Mouse (Mus musculus): ENCODE data around the gene Zc3h4.
A peak's percentile ranks its signal among the peaks of the same experiment; 100 is the strongest.

Zc3h4 gene

DNA sequence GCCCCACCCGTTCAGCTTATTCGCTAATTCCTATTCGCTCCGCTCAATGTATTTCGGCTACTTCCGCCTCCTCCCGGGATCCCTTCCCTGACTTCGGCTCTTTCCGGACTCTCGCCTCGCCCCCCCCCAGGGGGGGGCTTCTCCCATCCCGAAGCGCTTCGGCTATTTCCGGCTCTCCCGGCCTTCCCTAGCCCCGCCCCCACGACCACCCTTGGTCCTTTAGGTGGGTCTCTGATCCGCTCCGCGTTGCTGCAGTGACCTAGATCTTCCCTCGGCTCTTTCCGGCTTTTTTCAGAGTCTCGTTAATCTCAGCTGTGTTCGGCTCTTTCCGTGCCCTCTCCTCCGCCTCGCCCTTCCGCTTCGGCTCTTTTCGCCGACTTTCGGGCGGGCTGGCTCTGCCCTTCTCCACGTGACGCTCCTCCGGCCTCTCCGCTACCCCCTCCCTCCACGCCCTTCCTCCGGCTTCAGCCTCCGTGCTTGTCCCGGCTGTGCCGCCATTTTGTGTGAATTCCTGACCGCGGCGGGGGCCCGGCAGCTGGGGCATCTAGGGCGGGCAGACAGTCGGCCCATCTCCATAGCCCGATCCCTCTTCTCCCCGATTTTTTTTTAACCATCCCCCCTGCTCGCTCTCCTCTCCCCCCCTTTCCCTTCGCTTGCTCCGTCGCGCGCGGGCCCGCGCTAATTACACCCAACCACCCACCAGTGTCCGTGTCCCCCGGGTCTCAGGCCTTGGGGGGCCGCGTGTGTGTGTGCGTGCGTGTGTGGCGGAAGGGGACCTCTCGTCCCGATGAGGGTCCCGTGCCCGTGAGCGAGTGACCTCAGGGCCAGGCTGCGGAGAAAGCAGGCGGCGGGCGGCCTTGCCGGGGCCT, 656 bp upstream of the Zc3h4 start:
- peak; percentile 97 for DNase-seq (ENCODE audit: low spot score in 2 of 2)

DNA sequence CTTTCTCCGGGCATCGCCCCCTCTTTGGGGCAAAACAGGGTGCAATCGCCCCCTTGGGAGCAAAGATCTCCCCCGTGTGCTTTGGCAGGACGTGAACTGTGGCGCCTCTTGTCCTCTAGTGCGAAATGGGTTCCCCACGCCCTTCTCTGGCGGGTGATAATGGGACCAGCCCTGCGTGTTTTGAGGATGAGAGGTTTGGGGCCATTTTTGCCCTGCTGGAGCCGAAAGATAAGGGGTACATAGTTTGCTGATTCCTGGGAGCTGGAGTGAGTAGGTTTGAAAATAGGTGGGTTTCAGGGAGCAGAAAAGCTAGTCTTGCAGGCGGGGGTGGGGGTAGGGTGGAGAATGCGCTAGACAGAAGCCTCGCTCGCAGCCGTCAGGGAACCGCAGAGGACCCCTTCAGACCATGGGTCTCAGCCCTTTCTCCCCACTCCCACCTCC, 1.3 kb downstream of the Zc3h4 start:
- no peak for DNase-seq (ENCODE audit: low spot score in 2 of 2)

DNA sequence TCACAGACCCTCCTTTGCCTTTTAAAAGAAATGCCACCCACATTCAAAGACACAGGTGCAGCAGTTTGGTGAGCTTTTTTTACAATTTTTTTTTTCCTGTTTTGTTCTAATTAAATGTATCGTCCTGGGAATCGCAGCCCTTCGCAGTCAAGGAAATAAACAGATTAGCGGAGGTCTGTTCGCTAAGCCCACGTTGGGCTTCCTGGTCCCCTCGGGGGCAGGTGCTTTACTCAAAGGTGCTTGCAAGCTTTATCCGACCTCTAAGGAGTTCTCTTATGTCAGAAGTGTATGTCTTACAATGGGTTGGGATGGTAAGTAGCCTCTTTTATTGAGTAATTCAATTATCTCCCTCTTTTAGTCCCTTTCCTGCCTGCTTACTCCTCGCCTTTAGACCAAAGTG, 1.7 kb downstream of the Zc3h4 start:
- DNase-seq (ENCODE audit: low spot score in 2 of 2) = no peak

DNA sequence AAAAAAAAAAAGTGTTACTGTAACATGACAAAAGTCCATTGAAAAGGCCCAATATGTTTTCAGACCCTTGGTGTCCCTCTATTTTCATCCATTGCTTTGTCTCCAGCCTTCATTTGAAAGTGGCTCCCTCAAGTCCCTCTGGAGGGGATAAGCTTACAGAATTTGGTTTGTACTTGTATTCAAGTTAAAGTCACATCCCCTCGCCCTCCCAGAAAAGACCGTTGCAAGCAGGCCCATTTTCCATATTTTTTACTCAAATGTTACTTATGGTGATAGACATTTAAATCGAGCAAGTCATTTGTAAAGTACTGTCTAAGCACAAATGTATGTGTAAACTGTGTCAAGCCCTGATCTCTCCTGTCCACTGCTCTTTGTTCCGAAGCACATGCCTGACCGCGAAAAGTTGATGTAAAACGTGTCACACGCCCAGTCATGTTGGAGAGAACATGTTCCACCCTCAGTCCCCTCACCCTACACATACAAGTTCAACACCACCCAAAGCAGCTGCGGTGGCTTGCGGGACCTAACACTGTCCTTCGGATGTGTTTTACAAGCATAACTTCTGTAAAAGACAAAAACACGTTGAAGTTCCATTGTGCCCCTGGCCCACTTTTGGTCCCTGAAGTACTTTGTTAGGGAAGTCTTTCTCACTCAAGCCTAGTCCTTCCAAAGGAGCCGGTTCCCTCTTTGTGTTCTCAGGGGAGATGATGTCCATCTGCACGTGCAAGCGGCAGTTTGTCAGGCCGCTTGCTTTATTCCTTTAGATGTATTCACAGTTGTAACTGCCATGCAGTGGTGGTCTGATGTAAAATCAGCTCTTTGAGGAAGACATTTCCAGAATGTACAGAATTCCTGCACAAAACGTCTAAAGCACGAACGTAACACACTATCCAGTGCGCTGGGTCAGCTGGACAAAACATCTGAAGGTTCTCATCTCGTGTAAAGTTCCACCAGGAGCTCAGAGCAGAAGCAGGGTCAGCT, 2.5 kb downstream of the Zc3h4 start:
- no peak for DNase-seq (ENCODE audit: low spot score in 2 of 2)

DNA sequence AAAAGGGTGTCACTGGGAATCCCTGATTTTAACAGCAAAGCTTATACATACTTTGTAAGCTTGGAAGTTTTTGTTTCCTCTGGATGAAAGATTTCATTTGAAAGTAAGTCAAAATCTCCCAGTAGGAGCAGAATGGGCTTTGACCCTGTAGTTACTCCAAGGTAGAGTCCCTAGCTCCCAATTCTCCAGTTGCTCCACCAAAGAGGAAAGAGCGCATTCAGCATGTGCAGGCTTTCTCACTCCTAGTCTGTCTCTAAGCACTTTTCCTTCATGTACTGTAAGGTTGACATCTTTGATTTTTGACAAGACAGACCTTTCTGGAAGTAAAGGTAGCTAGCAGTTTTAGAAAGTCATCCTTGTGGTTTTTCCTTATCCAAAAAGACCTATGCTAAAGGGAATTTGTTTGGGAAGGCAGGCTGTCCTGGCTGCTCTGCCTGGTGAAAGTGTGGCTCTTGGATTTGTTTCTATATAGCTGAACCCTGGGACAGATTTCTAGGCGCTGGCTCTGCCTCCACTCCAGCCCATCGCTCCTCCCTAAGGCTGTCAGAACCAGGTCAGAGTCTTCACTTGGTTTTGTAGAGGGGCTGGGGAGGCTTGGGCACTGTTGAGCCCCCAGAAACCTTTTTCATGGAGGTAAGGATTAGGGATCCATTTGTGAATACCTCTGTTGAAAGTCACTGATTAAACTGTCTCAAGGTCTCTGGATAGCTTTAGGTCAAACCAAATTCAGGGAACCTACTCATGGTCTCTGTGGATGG, 3.8 kb downstream of the Zc3h4 start:
- DNase-seq (ENCODE audit: low spot score in 2 of 2) = no peak

DNA sequence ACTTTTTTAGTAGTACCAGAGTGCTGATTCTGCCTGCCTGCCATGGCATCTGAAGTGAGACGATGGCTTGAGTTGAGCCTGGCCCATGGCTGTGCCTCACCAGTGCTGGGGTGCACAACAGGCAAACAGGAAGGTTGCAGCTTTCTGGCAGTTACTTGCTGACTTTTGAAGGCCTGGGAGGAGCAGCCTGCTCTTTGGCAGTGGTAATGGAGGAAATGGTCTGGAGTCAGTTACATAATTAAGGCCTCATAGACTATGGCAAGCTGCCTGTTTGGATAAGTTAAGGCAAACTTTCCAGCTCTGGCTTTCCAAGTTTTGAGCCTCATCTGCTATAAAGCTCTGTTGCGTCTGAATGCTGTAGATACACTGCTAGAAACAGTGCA, 4.4 kb downstream of the Zc3h4 start:
- DNase-seq (ENCODE audit: low spot score in 2 of 2) = no peak

DNA sequence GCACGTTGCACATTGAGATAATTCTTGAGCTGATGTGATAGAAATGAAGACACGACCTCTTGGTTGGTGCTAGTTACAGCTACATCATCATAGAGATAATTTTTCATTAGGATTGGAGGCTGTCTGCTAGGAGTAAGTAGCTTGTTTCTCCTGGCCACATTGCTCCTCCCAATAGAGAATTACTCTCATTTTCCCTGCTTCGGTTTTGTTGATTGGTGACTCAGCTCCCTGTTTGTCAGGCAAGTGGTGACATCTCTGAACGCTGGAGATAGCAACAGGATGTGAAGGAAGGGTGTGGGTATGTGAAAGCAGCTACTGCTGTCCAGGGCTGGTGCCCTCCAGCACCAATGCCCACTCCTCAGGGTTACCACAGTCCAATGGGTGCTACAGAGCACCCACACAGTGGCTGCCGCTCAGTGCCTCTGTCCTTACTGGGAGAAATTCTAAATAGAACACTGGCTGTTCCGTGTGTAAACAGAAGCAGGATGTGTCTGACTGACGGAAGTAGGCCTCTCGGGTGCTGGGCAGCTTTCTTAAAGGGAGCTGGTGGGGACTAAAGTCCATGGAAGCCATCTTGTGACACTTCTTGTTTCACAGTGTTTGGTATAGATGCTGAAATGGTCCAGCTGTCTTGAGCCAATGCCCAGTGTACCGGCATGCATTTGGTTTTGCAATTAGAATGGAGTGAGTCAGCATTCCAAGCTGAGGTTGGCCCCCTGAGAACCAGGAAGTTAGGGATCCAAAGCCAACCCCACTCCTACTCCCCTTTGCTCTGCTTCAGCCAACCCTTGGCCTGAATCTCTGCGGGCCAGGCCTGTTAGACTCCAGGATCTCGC, 5.0 kb downstream of the Zc3h4 start:
- DNase-seq (ENCODE audit: low spot score in 2 of 2) = no peak

DNA sequence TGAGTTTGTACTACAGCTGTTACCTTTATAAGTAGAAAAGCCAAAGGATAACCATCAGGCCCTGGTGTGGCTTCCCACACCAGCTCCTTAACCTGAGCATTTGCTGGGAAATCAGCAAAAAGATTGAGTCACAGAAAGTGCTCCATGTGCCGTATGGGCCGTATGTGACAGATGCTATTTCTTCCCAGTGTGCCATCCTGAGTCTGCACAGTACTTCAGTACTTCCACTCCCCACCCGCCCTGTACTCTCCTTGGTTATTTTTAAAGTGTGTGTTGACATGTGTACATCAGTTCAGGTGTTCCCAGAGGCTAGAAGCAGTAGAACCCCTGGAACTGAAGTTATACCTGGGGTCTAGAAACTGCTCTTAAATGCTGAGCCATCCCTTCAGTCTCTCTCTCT, 6.3 kb downstream of the Zc3h4 start:
- no peak for DNase-seq (ENCODE audit: low spot score in 2 of 2)

DNA sequence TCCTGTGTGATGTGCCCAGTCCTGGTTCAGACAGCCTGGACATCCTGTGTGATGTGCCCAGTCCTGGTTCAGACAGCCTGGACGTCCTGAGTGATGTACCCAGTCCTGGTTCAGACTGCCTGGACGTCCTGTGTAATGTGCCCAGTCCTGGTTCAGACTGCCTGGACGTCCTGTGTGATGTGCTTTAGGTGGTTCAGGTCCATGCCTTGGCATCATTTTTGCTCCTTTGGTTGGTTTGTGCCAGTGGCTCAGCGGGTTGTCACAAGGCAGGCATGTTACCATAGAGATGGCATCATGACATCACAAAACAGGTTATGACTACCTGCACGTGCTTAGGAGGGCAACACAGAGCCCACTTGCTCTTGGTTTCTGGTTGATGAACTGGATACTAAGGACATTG, 10.4 kb downstream of the Zc3h4 start:
- no peak for DNase-seq (ENCODE audit: low spot score in 2 of 2)

DNA sequence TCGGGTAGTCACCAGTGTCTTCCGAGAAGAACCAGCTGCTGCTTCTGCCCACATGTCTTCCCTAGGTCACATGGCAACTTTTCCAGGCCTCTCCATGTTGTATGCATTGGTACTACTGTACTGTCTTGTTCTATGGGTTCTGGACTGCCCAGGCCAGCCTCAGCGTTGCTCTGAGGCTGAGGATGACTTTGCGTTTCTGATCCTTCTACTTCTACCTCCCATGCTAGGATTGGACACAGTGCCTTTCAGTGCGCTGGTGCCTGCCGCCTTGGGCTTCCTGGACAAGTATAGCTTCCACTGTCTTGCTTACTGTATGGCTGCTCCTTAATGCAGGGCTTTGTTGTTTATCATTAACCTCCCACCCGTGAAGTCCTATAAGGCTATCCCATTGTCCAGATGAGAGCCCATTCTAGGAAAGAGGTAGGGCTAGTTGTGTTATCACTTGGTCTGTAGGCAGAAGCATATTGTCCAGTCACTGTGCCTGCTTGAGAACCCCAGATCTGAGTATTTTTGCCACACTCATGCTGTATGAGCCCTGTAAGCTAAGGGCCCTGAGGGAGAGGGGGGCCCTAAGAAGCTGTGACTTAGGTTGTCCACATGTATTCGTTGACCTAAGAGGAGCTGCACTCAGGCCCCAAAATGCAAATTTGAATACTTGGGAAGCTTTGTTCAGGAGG, 11.6 kb downstream of the Zc3h4 start:
- no peak for DNase-seq (ENCODE audit: low spot score in 2 of 2)

DNA sequence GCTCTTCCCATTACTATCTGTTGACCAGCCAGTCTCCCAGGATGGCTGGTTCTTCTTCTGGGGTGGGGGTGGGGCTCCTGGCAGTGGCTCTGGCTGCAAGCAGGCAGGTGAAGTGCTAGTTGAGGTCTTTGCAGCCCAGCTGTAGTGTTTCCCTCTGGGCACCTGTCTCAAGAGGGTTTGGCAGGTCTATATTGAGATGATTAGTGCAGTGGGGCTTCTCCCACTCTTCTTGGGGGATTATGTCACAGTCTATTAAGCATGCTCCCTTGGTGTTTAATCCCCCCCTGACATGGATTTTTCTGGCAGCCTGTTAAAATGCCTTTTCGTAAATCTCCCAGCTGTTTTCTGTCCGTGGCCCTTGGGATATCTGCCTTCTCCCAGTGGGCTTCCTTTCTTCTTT, 12.2 kb downstream of the Zc3h4 start:
- DNase-seq (ENCODE audit: low spot score in 2 of 2) = no peak

DNA sequence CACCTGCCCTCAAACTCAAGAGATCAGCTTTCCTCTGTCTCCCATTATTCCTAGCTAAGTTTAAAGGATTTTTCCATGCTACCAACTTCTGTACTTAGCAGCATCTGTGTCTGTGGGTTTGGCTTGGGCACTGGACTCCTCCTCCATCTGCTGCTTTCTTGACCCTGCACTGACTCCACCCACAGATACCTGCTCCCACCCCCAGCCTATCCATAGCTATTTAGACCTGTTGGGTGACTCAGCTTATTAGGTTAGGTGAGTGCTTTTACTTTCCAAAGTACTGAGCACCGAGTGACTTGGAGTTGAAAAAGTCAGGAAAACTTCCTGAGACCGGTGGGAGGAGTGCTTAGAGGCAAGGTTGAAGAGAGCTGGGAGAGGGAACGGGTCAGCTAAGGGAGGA, 14.7 kb downstream of the Zc3h4 start:
- no peak for DNase-seq (ENCODE audit: low spot score in 2 of 2)

DNA sequence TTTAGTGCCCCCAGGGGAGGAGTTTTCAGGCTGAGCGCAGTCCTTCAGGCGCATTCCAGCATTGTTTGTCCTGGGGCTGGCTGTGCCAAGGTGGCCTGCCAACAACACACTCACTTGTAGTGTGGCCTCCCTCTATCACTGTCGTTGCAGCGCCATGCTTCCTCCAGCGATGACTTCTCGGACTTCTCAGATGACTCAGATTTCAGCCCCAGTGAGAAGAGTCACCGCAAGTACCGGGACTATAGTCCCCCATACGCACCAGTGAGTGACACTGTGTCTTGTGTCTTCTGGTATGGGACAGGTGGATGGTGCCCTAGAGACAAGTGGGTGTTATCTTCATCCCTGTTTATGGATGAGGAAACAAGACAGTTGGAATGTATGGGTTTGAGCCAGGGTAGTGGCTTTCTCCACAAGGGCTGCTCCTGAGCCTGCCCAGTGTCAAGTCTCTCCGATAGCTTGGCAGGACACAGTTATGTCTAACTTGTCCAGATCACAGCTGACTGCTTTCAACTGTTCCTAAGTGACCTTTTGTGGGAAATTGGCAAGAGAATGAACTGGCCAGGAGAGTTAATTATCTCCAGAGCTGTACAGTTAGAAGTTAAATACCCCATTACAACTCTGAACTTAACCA, 16.5 kb downstream of the Zc3h4 start:
- DNase-seq (ENCODE audit: low spot score in 2 of 2) = no peak

DNA sequence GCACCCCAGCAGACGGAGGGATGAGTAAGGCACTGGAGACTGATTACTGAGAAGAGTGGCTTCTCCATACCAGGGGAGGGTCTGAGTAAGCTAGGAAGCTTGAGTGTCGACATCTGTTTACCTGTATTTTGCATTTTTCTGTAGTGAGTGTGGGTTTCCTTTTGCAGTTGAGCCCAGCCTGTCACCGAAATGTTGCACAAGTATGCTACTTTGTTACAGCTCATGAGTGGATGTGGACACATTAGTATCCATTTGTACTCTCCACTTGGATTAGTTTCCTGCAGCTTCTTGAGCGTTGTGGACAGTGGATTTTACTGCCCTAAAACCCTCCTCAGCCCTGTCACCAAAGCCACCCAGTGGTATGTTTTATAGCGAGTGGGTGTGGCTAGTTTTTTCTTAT, 18.0 kb downstream of the Zc3h4 start:
- DNase-seq (ENCODE audit: low spot score in 2 of 2) = no peak

DNA sequence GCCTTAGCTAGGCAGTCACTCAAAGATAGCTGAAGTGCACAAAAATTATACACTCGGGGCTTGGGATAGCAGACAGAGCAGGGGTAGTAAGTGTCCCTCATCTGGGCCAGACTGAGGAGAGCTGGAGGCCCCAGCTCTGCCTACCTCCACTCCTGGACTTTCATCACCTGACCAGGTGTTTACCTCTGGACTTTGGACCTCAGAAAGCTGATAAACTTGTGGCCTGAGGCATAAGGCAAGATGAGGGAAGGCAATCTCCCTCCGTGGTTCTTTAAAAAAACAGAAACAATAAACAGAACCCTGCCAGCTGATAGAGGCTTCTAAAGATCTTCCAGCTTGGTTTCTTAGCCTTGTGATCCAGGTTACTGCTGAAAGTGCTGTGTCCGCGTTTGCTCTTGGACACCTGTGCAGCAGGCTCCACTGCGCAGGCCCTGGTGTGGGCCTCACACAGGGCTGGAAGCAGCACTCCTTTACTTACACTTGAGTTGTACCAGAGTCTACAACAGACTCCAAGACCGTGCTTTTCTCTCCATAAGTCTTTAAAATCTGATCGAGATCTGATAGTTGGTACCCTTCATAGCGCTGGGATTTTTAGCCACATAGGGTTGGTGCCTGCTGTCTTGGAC, 19.9 kb downstream of the Zc3h4 start:
- DNase-seq (ENCODE audit: low spot score in 2 of 2) = no peak

DNA sequence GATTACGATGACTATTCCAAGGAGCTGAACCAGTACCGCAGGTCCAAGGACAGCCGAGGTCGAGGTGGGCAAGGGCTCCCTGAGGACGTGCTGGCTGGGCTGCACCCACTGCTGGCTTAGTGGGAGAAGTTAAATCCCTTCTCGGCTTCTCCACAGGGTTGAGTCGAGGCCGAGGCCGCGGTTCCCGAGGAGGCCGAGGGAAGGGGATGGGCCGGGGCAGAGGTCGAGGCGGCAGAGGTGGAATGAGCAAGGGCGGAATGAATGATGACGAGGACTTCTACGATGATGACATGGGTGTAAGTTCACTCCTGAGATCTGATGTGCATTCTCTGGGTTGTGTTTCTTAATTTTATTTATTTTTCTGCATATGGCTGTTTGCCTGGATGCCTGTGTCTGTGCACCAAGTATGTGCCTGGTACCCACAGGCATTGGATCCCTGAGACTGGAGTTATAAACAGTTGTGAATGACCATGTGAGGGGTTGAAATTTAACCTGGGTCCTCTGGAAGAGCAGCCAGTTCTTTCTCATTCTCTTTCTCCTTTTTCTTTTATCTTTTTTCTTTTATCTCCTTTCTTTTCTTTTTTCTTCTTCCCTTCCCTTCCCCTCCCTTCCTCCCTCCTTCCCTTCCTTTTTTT, 21.6 kb downstream of the Zc3h4 start:
- no peak for DNase-seq (ENCODE audit: low spot score in 2 of 2)

DNA sequence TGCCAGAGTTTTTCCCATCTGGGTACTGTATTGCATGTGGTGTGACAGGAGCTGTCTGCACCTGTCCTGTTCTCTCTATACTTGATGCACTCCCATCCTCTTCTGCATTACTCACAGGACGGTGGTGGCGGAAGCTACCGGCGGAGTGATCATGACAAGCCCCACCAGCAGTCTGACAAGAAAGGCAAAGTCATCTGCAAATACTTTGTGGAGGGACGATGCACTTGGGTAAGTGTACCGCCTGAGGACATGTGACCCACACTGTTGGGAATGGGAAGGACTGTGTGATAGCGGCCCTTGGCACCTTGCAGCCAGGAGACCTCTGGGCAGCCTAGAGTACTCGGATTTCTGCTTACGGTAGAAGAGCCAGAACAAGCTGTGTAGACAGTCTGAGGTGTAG, 23.0 kb downstream of the Zc3h4 start:
- DNase-seq (ENCODE audit: low spot score in 2 of 2) = no peak

DNA sequence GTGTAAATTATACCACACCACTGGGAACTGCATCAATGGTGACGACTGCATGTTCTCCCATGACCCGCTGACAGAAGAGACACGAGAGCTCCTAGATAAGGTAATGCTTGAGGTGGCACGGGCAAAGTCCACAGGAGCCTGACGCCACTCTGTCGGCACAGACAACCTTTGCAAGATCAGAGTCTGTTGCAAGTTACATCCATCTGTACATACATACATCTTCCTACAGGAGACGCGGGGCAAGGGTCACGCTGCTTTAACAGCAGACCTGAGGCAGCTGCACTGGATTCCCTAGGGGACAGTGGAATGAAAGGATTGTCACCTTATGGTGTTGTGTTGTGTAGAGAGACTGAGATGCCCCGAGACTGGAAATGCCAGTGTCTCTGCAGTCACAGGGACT, 25.0 kb downstream of the Zc3h4 start:
- DNase-seq (ENCODE audit: low spot score in 2 of 2) = no peak

DNA sequence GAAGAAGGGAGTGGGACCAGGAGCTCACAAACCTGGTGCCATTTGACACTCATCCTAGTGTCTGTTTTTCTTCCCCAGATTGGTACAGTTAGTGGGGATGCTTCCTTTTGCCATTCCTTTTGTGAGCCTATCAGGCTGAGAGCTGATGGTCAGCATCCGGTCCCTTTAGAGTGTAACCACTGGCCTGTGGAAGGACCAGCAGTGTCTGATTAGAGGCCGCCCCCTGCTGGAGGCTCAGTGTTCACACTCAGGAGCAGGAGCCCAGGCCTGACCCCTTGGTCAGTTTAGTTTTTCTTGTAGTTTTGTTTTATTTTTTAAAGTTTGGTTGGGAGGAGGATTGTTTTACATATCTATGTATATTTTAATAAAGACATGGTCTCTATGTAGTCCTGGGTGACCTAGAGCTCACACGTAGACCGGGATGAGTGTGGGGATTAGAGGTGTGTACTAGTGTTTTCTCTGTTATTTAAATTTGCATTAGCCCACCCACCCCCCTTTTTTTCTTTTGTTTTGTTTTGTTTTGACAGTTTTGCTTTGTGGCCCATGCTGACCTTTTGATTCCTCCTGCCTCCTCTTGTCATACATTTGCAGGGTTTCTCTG, 25.5 kb downstream of the Zc3h4 start:
- DNase-seq (ENCODE audit: low spot score in 2 of 2) = peak; percentile 40 to 49

All from frontal cortex, postnatal 25 days (tissue).